Mouse (Mus musculus) neural tube, embryonic 14.5 days (tissue): ENCODE measurements around the gene Phlpp1. TPM values are rescaled to one million over a fixed set of nuclear protein-coding genes. Genes with fewer than 3 reads are reported as not detected.
A peak's percentile ranks its signal among the peaks of the same experiment; 100 is the strongest.

Experiments used
- ATAC-seq: fragments of 200-750 bp; cut with Nextera tagmentation; 2 replicates; pipeline ENCODE4 v1.8.0; 2017; ENCODE audit warnings: low read depth, mild to moderate bottlenecking, moderate TSS enrichment, moderate library complexity
- H3K27ac ChIP-seq: fragments of 300-500 bp; sonication (generic); 2 replicates; pipeline ENCODE4 v1.5.1; 2014; ENCODE audit warnings: low read depth, mild to moderate bottlenecking, control low read depth, low read length, moderate library complexity, mixed read lengths
- H3K27me3 ChIP-seq: fragments of 300-500 bp; sonication (generic); 2 replicates; pipeline ENCODE4 v1.6.1; 2014; ENCODE audit warnings: low read length; ENCODE audit not compliant: control insufficient read depth, insufficient read depth
- H3K36me3 ChIP-seq: fragments of 300-500 bp; sonication (generic); 2 replicates; pipeline ENCODE4 v1.6.1; 2014; ENCODE audit warnings: low read length, mixed read lengths; ENCODE audit not compliant: control insufficient read depth, insufficient read depth
- H3K4me1 ChIP-seq: fragments of 300-500 bp; sonication (generic); 2 replicates; pipeline ENCODE4 v1.6.1; 2014; ENCODE audit warnings: low read length; ENCODE audit not compliant: control insufficient read depth, insufficient read depth
- H3K4me2 ChIP-seq: fragments of 300-500 bp; sonication (generic); 2 replicates; pipeline ENCODE4 v1.6.1; 2014; ENCODE audit warnings: mild to moderate bottlenecking, low read depth, low read length, control low read depth
- H3K4me3 ChIP-seq: fragments of 300-500 bp; sonication (generic); 2 replicates; pipeline ENCODE4 v1.5.1; 2014; ENCODE audit warnings: low read depth, low read length, control low read depth, mixed read lengths
- H3K9ac ChIP-seq: fragments of 300-500 bp; sonication (generic); replicated peaks from 2 replicates; pipeline ENCODE4 v1.6.1; 2014; ENCODE audit warnings: low read depth, mild to moderate bottlenecking, control low read depth, low read length, mixed read lengths
- H3K9me3 ChIP-seq: fragments of 300-500 bp; sonication (generic); 2 replicates; pipeline ENCODE4 v1.6.1; 2016; ENCODE audit warnings: low read length; ENCODE audit not compliant: control insufficient read depth
- WGBS: fragments of 180-500 bp; shearing (Covaris S2); extraction: QIAGEN DNeasy Blood & Tissue Kit; methylation state at CpG from one replicate; pipeline ENCODE4 v1.1.7; 2014; 5-methylcytosine and 5-hydroxymethylcytosine counted together
- polyA plus RNA-seq: library from polyadenylated mRNA; unstranded; fragments of >200 nt; fragmentation: Nextera tagmentation; extraction: Ambion mirVana; gene quantifications from 2 replicates; pipeline ENCODE4 v1.2.1, GENCODE M21; 2014

Phlpp1 gene
- polyA plus RNA-seq, 1 experiment from 2014 or later = 11.8 TPM

- no peaks in the 10 kb centered on the region for H3K27me3 ChIP-seq
- no peak overlapping the region for H3K4me2 ChIP-seq
- H3K36me3 ChIP-seq = no peaks in the 10 kb centered on the region
- H3K4me3 ChIP-seq = no peak overlapping the region
- H3K27ac ChIP-seq = no peak overlapping the region
- H3K9me3 ChIP-seq = no peaks in the 10 kb centered on the region
- no peaks in the 10 kb centered on the region for H3K4me1 ChIP-seq
- no peak for ATAC-seq
- H3K9ac ChIP-seq = no peak overlapping the region
- 47% methylated on average over 2 of the region's 2 CpGs for WGBS
Measured at GRCm38 (mm10) chr1:106185461-106185924, 13.9 kb downstream of the Phlpp1 start.

- Histone ChIP-seq H3K27me3 (no peaks in the 10 kb centered on the region), H3K27ac (no peak overlapping the region), H3K4me2 (no peak overlapping the region), H3K4me3 (no peak overlapping the region), H3K36me3 (no peaks in the 10 kb centered on the region), H3K4me1 (no peaks in the 10 kb centered on the region), H3K9me3 (no peaks in the 10 kb centered on the region), H3K9ac (no peak overlapping the region)
- no peak for ATAC-seq
- 52% methylated on average over 2 of the region's 2 CpGs for WGBS
Measured at GRCm38 (mm10) chr1:106186062-106186461, 14.5 kb downstream of the Phlpp1 start.

GRCm38 (mm10) chr1:106187480-106187879 is 15.9 kb downstream of the Phlpp1 start:
- H3K4me1 ChIP-seq = no peaks in the 10 kb centered on the region
- H3K4me3 ChIP-seq = no peak overlapping the region
- no peaks in the 10 kb centered on the region for H3K36me3 ChIP-seq
- no peaks in the 10 kb centered on the region for H3K9me3 ChIP-seq
- no peaks in the 10 kb centered on the region for H3K27me3 ChIP-seq
- H3K4me2 ChIP-seq = no peak overlapping the region
- no peak overlapping the region for H3K9ac ChIP-seq
- ATAC-seq = no peak
- H3K27ac ChIP-seq = no peak overlapping the region

GRCm38 (mm10) chr1:106188756-106189155 is 17.2 kb downstream of the Phlpp1 start:
- no peak overlapping the region for H3K4me2 ChIP-seq
- H3K9ac ChIP-seq = no peak overlapping the region
- H3K27me3 ChIP-seq = no peaks in the 10 kb centered on the region
- H3K27ac ChIP-seq = no peak overlapping the region
- H3K9me3 ChIP-seq = no peaks in the 10 kb centered on the region
- 91% methylated on average over 3 of the region's 3 CpGs for WGBS
- peaks cover 6% of the 10 kb centered on the region; the same call in 1 of the 2 replicates for H3K4me1 ChIP-seq
- no peak for ATAC-seq
- H3K36me3 ChIP-seq = no peaks in the 10 kb centered on the region
- no peak overlapping the region for H3K4me3 ChIP-seq

- H3K9ac ChIP-seq = no peak overlapping the region
- H3K27me3 ChIP-seq = no peaks in the 10 kb centered on the region
- 92% methylated on average over 5 of the region's 5 CpGs for WGBS
- ATAC-seq = no peak
- H3K4me3 ChIP-seq = no peak overlapping the region
- H3K4me2 ChIP-seq = no peak overlapping the region
- H3K9me3 ChIP-seq = no peaks in the 10 kb centered on the region
- no peaks in the 10 kb centered on the region for H3K36me3 ChIP-seq
- H3K4me1 ChIP-seq = peaks cover 6% of the 10 kb centered on the region; the same call in 1 of the 2 replicates
- H3K27ac ChIP-seq = no peak overlapping the region
Measured at GRCm38 (mm10) chr1:106189311-106189710, 17.8 kb downstream of the Phlpp1 start.

GRCm38 (mm10) chr1:106190695-106191094 is 19.1 kb downstream of the Phlpp1 start:
- ATAC-seq = no peak
- 58% methylated on average over 3 of the region's 3 CpGs for WGBS
- no peaks in the 10 kb centered on the region for H3K36me3 ChIP-seq
- H3K9me3 ChIP-seq = no peaks in the 10 kb centered on the region
- peaks cover 6% of the 10 kb centered on the region; the same call in 1 of the 2 replicates for H3K4me1 ChIP-seq
- H3K4me2 ChIP-seq = no peak overlapping the region
- H3K9ac ChIP-seq = no peak overlapping the region
- H3K27ac ChIP-seq = no peak overlapping the region
- no peak overlapping the region for H3K4me3 ChIP-seq
- H3K27me3 ChIP-seq = no peaks in the 10 kb centered on the region

- Histone ChIP-seq H3K9me3 (no peaks in the 10 kb centered on the region), H3K4me3 (no peak overlapping the region), H3K27me3 (no peaks in the 10 kb centered on the region), H3K36me3 (no peaks in the 10 kb centered on the region), H3K9ac (no peak overlapping the region), H3K4me1 (peaks cover 6% of the 10 kb centered on the region; the same call in 1 of the 2 replicates), H3K4me2 (no peak overlapping the region), H3K27ac (no peak overlapping the region)
- 69% methylated on average over 8 of the region's 8 CpGs for WGBS
- no peak for ATAC-seq
Measured at GRCm38 (mm10) chr1:106191885-106192284, 20.3 kb downstream of the Phlpp1 start.

GRCm38 (mm10) chr1:106192864-106193470 is 21.4 kb downstream of the Phlpp1 start:
- Histone ChIP-seq H3K9me3 (no peaks in the 10 kb centered on the region), H3K4me3 (no peak overlapping the region), H3K4me2 (no peak overlapping the region), H3K4me1 (peaks cover 8% of the 10 kb centered on the region), H3K27ac (no peak overlapping the region), H3K27me3 (no peaks in the 10 kb centered on the region), H3K9ac (no peak overlapping the region), H3K36me3 (no peaks in the 10 kb centered on the region)
- ATAC-seq = peak; percentile 41; the same call in 1 of the 2 replicates
- 26% methylated on average over 8 of the region's 8 CpGs for WGBS

GRCm38 (mm10) chr1:106193487-106193886 is 21.9 kb downstream of the Phlpp1 start:
- H3K9me3 ChIP-seq = no peaks in the 10 kb centered on the region
- H3K4me2 ChIP-seq = no peak overlapping the region
- H3K27ac ChIP-seq = no peak overlapping the region
- 50% methylated on average over 3 of the region's 3 CpGs for WGBS
- H3K4me3 ChIP-seq = no peak overlapping the region
- H3K4me1 ChIP-seq = peaks cover 11% of the 10 kb centered on the region
- ATAC-seq = no peak
- H3K9ac ChIP-seq = no peak overlapping the region
- no peaks in the 10 kb centered on the region for H3K36me3 ChIP-seq
- no peaks in the 10 kb centered on the region for H3K27me3 ChIP-seq
